Mouse (Mus musculus) small intestine, adult 2 months (tissue): ENCODE measurements around the gene Dlgap1. TPM values are rescaled to one million over a fixed set of nuclear protein-coding genes. Genes with fewer than 3 reads are reported as not detected.

Source experiments
- H3K27ac ChIP-seq: fragments of 200-500 bp; 2 replicates; pipeline ENCODE4 v1.5.1; 2012; ENCODE audit warnings: low read depth, low read length, control low read depth, inconsistent platforms; ENCODE audit not compliant: insufficient read depth
- H3K27me3 ChIP-seq: fragments of 200-500 bp; 2 replicates; pipeline ENCODE4 v1.6.1; 2012; ENCODE audit warnings: mild to moderate bottlenecking, moderate library complexity, low read length, inconsistent platforms; ENCODE audit not compliant: control insufficient read depth, insufficient read depth
- H3K36me3 ChIP-seq: fragments of 200-500 bp; 2 replicates; pipeline ENCODE4 v1.6.1; 2012; ENCODE audit warnings: mild to moderate bottlenecking, low read length, control low read depth, inconsistent platforms; ENCODE audit not compliant: control insufficient read depth, insufficient read depth
- H3K4me1 ChIP-seq: fragments of 200-500 bp; 2 replicates; pipeline ENCODE4 v1.6.1; 2012; ENCODE audit warnings: low read length, inconsistent platforms, mixed read lengths; ENCODE audit not compliant: control insufficient read depth, insufficient read depth, insufficient read length
- H3K4me3 ChIP-seq: fragments of 200-500 bp; 2 replicates; pipeline ENCODE4 v1.5.1; 2012; ENCODE audit warnings: low read depth, mild to moderate bottlenecking, control low read depth, inconsistent platforms, low read length, moderate library complexity
- CTCF ChIP-seq: fragments of 200-500 bp; IDR thresholded peaks from 2 replicates; pipeline ENCODE4 v1.5.1; 2012; ENCODE audit warnings: low read depth, mild to moderate bottlenecking, control low read depth, inconsistent platforms, low read length, moderate library complexity, mixed read lengths; ENCODE audit not compliant: insufficient replicate concordance, insufficient read length; ENCODE audit errors: extremely low read depth
- POLR2A ChIP-seq: fragments of 200-500 bp; IDR thresholded peaks from 2 replicates; pipeline ENCODE4 v1.6.1; 2012; ENCODE audit warnings: low read depth, mild to moderate bottlenecking, control low read depth, inconsistent platforms, low read length, moderate library complexity
- WGBS: fragments of 180-500 bp; shearing (Covaris S2); methylation state at CpG from one replicate; pipeline ENCODE4 v1.1.7; 2018; 5-methylcytosine and 5-hydroxymethylcytosine counted together
- polyA plus RNA-seq: library from polyadenylated mRNA; depleted of rRNA; stranded (reverse); fragments of >200 nt; gene quantifications from 2 replicates; pipeline ENCODE4 v1.2.3, GENCODE M21; 2012; rRNA removed

The Dlgap1 gene
- polyA plus RNA-seq = 0.61 and 3.7 TPM in 2 replicates

- no peak within 1 kb of the TSS for H3K27ac ChIP-seq
- peak within 1 kb of the TSS; percentile 44 for H3K4me3 ChIP-seq
- no peaks in the 10 kb centered on the region for H3K36me3 ChIP-seq
- H3K4me1 ChIP-seq = no peaks in the 10 kb centered on the region
- TF ChIP-seq CTCF = no peak
- no peak for TF ChIP-seq POLR2A
- peaks cover 15% of the 10 kb centered on the region for H3K27me3 ChIP-seq
- 2% methylated on average over 101 of the region's 105 CpGs for WGBS
These were observed at the start of gene Dlgap1 for GRCm38 (mm10) chr17:69969021-69969815. Gene Dlgap1 (plus strand): TSS chr17:69969073.

DNA sequence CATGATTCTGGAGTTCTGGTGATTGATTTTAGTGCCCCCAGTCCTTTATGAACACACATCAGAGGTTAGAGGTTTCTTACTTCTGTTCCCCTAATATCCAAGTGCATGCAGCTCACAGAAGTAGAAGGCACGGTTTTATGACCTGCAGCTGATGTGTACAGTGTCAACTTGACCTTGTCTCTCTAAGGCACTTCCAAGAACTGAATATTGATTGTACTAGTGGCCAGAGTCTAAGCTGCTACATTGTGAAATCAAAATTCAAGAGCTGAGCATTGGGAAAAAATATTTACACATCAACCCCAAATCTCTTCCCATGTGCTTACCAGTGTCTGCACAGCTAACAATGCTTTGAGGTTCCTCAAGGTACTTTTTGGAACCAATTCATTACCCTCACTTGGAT is 13.9 kb upstream of the Dlgap1 start:
- H3K4me1 ChIP-seq = no peaks in the 10 kb centered on the region
- H3K4me3 ChIP-seq = no peak overlapping the region
- TF ChIP-seq CTCF (no peak), POLR2A (no peak)
- H3K27ac ChIP-seq = no peak overlapping the region
- H3K36me3 ChIP-seq = no peaks in the 10 kb centered on the region
- H3K27me3 ChIP-seq = no peaks in the 10 kb centered on the region
- 29% methylated on average over 1 of the region's 1 CpGs for WGBS

DNA sequence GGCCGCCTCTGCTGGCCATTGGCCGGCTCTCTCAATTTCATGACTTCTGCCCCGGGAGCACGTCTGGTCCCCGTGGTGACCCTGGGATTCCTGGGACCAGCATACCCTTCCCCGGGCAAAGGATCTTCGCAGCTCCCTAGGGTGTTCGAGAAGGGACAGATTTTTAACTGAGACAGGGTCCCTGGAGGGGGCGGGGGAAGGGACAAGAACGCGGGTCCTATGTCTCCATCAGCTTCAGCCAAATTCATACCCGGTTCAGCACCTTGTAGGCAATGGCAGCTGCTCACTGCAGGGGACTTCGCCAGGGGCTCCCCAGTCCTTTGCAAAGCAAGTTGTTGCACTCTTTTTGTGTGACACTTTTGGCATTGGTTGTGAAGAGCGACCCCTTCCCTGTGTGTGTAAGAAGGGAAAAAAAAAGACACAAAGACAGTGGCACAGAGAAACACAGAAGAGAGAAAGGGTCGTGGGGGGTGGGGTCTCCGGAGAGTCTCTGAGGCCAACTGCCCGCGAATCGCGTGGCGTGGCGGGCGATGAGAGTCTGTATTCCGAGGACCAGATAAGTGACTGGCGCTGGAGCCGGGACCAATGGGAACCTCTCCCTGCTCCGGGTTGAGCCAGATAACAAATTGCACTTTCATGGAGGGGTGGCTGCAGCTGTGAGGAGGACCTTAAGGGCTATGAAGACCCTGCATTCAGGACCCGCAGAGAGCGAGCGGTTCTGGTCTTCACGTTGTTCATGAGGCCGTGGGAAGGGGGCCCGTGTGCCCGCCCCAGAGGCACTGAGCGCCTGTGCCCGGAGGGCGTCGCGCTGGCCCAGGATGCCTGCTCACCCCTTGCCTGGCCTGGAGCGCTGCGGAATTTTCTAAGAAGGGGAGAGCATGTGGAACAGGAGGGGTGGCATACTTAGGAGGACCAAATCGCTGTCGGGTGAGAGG is 1.2 kb downstream of the Dlgap1 start:
- 7% methylated on average over 43 of the region's 43 CpGs for WGBS
- H3K4me3 ChIP-seq = peak overlapping the region; percentile 44; the same call in 1 of the 2 replicates
- H3K27me3 ChIP-seq = peaks cover 15% of the 10 kb centered on the region
- no peak overlapping the region for H3K27ac ChIP-seq
- no peaks in the 10 kb centered on the region for H3K36me3 ChIP-seq
- no peaks in the 10 kb centered on the region for H3K4me1 ChIP-seq
- TF ChIP-seq CTCF (no peak), POLR2A (no peak)

- TF ChIP-seq CTCF = no peak
- Histone ChIP-seq H3K4me3 (no peak overlapping the region), H3K27ac (no peak overlapping the region), H3K36me3 (no peaks in the 10 kb centered on the region), H3K27me3 (peaks cover 15% of the 10 kb centered on the region), H3K4me1 (no peaks in the 10 kb centered on the region)
- 50% methylated on average over 3 of the region's 3 CpGs for WGBS
These were observed 4.2 kb downstream of the Dlgap1 start for GRCm38 (mm10) chr17:69973081-69973480.

DNA sequence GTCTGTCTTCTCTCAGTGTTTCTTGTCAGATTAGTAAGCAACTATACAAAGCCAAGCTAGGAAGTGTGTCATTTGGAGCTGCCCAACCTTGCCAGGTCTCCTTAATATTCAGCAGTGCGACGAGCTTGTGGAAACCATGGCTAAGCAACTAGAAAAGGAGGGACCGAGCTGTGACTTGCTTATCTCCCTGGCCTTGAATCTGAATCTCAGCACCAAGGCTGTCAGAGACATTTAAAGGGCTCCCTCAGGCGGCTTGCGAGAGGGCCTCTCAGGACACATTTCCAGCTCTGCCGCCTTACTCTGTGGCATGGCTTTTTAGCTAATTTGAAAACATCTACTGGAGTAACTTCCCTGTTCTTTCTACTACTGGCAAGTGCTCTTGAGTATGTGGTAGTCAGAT is 5.1 kb downstream of the Dlgap1 start:
- no peaks in the 10 kb centered on the region for H3K36me3 ChIP-seq
- no peak overlapping the region for H3K27ac ChIP-seq
- 54% methylated on average over 6 of the region's 6 CpGs for WGBS
- no peak overlapping the region for H3K4me3 ChIP-seq
- H3K27me3 ChIP-seq = peaks cover 15% of the 10 kb centered on the region
- H3K4me1 ChIP-seq = no peaks in the 10 kb centered on the region
- TF ChIP-seq POLR2A (no peak), CTCF (no peak)

DNA sequence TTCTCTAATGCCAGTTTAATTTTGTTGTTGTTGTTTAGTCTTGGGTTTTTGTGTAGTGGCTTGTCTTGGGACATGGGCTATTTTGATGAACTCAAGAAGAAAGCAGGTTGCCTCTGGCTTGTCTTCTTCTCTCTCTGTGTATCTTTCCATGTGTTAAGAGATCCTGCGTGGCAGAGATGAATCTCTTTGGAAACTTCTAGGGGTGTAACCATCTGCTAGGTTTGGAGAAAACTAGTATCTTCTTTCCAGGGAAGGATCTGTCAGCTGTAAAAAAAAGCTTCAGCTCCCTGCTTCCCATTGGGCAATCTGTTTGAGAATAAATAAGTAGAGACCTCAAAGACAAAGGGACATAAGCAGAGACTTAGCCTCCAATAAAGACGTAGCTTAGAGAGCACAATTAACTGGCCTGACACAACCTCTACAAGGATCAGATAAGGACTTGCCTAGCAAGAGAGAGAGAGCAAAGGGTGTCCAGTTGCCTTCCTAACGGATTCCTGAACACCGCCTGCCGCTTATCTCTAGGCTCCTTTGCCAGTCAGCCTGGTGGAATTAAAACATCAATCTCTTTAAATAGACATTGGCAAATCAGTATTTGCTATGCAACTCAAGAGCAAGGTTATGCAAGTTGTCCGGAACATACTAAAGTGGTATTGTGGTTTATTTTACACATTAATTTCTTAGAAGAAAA is 13.5 kb downstream of the Dlgap1 start:
- no peaks in the 10 kb centered on the region for H3K36me3 ChIP-seq
- H3K27ac ChIP-seq = no peak overlapping the region
- WGBS = 52% methylated on average over 6 of the region's 6 CpGs
- H3K4me3 ChIP-seq = no peak overlapping the region
- no peak for TF ChIP-seq CTCF
- TF ChIP-seq POLR2A = no peak
- no peaks in the 10 kb centered on the region for H3K4me1 ChIP-seq
- H3K27me3 ChIP-seq = no peaks in the 10 kb centered on the region

- no peaks in the 10 kb centered on the region for H3K36me3 ChIP-seq
- 70% methylated on average over 2 of the region's 2 CpGs for WGBS
- TF ChIP-seq POLR2A (no peak), CTCF (no peak)
- no peak overlapping the region for H3K27ac ChIP-seq
- no peaks in the 10 kb centered on the region for H3K4me1 ChIP-seq
- no peak overlapping the region for H3K4me3 ChIP-seq
- H3K27me3 ChIP-seq = no peaks in the 10 kb centered on the region
These were observed 27.5 kb downstream of the Dlgap1 start for GRCm38 (mm10) chr17:69996406-69996805.
